Mouse (Mus musculus): ENCODE results near the gene Eno3. TPM values are rescaled to one million over a fixed set of nuclear protein-coding genes. Genes with fewer than 3 reads are reported as not detected.

Gene Eno3
- total RNA-seq, 2 experiments from 2014 or later, result 8.1 to 9.3 TPM

DNA sequence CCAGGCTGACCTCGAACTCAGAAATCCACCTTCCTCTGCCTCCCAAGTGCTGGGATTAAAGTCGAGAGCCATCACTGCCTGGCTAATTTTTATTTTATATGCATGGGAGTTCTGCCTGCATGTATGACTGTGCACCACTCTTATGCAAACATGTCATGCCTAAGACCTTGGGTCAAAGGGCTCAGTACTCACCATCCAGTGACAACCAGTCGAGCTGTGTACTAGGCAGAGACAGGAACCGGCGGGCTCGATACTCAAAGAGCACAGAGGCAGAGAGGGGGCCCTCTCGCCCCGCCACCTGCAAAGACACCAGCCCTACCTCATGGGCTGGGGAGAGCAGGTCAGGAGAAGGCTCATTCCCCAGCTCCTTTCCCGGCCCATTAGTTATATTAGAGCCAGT lies 21.1 kb downstream of the Eno3 start:
- DNase-seq, result no peak
- intact Hi-C loops (cut with DNase I), result no loop called here

GRCm38 (mm10) chr11:70678576-70678975 lies 21.6 kb downstream of the Eno3 start:
- intact Hi-C loops (cut with DNase I), result no loop called here

DNA sequence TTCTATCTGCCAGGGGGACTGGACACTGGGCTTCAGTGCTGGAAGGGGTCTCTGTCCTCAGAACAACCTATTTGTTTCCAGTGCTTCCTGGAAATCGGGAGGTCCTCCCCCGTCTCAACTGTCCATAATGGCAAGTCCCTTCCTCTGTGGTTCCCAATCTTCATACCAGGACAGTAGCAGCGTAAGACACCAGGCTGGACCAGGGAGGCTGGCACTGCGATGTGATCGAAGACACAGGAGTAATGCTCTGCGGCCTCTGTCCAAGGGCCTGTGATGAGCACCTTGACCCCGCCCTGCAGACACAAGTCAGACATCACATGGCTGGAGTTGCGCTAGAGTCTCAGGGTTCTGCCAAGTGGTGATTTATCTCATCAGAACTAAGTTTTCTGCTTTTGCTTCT lies 22.4 kb downstream of the Eno3 start:
- DNase-seq, result no peak
- intact Hi-C loops (cut with DNase I), result no loop called here

More at GRCm38 (mm10) chr11:70678576-70678975, 21.6 kb downstream of the Eno3 start:
- no peak for DNase-seq

DNA sequence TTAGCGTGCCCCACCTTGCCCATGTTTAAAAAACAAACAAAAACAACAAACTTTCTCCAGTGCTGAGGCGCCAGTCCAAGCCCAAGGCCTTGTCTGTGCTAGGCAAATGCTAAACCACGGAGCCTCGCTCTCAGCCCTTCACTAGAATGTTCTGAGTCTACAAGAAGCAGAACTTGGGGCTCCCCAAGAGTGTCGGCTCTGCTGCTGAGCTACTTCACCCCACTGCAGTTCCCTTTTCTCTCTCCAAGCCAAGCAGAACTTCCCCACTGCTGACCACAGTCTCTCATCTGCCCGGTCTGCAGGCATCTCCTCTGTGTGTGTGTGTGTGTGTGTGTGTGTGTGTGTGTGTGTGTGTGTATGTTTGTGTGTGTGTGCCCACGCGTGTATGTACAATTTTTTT lies 22.9 kb downstream of the Eno3 start:
- DNase-seq, result no peak
- intact Hi-C loops (cut with DNase I), result no loop called here

- no peak for DNase-seq
- intact Hi-C loops (cut with DNase I), result no loop called here
These were observed 24.2 kb downstream of the Eno3 start for GRCm38 (mm10) chr11:70681170-70681569.

DNA sequence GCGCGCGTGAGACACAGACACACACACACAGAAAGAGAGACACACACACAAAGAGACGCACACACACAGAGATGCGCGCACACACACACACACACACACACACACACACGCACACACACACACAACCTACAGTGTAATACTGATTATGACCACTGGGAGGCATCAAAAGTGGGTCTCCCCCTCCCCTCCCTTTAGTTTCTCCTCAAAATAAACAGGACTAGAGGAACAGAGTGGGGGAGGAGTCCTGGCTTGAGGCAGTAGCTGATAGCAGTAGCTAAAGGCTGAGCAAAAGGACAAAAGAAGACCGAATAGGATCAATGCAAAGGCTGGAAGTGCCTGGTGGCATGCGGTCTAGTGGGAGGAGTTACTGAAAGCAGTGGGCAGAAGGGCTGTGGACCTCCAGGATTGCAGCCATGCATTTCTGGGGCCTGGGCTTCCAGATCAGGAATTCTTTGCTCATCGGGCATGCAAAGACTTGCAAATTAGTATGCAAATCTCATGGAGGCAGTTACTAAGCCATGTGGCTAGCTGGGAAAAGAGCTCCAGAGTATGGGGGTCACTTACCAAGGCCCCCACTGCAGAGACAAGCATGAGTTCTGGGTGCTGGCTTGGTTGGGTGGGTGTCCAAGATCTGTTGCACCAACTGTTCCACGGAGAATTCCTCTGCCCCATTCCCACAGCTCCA lies 25.0 kb downstream of the Eno3 start:
- DNase-seq, result peak; percentile 47
- intact Hi-C loops (cut with DNase I), result no loop called here

DNA sequence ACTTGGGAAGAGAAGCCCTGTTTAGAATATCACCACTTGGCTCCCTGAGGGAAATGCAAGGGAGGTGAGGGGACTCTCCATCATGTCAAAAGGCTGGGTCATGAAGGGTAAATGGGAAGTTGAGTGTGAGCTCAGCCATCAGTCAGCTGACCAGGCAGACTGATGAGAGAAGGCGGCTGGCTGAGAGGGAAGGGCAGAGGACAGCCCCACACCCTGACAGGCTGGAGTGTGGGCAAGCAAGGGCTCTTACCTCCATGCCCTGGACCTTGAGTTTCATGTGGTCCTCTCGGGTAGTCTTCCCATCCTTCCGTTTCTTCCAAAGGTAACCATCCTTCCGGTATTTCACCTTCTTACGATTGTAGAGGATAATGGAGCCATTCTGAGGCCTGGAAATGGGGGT lies 26.6 kb downstream of the Eno3 start:
- intact Hi-C loops (cut with DNase I), result no loop called here
- no peak for DNase-seq

DNA sequence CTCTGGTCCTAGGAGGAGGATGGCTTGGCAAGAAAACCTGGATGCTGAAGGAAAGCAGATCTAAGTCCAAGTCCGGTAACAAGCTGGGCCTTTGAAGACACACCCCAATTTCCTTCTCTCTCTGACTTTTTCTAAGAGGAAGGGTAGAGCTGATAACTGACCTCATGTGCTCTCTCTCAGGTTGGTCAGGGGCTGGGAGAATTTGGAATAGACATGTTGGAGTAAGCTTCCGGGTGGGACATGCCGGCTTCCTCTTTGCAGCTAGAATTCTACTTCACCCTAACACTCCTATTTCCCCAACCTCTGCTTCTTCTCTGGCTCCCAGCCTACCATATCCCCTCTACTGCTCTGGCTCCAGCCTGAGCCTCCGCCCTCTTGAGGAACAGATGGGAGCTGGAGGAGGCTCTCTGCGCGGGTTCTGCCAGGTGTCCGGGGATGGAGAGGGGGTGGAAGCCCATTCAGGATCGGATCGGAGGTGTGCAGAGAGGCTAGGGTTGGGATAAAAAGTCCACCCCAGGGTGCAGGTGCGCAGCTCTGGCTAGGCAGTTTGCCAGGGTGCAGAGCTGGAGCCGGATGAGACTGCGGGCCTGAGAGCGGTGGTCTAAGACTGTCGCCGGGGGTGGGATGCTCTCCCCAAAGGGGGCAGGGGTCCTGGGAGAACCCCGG lies 30.0 kb downstream of the Eno3 start:
- peak; percentile 64 for DNase-seq
- intact Hi-C loops (cut with DNase I), result no loop called here

- DNase-seq, result peak; percentile 88
- intact Hi-C loops (cut with DNase I), result no loop called here
These were observed 30.7 kb downstream of the Eno3 start, which contains the start of gene Camta2 for GRCm38 (mm10) chr11:70687601-70688199. Gene Camta2 (minus strand): TSS chr11:70688105.

GRCm38 (mm10) chr11:70688372-70688771 lies 31.4 kb downstream of the Eno3 start:
- DNase-seq, result no peak

GRCm38 (mm10) chr11:70689578-70689977 lies 32.6 kb downstream of the Eno3 start:
- no peak for DNase-seq
- intact Hi-C loops (cut with DNase I), result no loop called here

More at GRCm38 (mm10) chr11:70688372-70688771, 31.4 kb downstream of the Eno3 start:
- intact Hi-C loops (cut with DNase I), result no loop called here

- intact Hi-C loops (cut with DNase I), result no loop called here
- DNase-seq, result no peak
These were observed 36.5 kb downstream of the Eno3 start for GRCm38 (mm10) chr11:70693504-70693903.

DNA sequence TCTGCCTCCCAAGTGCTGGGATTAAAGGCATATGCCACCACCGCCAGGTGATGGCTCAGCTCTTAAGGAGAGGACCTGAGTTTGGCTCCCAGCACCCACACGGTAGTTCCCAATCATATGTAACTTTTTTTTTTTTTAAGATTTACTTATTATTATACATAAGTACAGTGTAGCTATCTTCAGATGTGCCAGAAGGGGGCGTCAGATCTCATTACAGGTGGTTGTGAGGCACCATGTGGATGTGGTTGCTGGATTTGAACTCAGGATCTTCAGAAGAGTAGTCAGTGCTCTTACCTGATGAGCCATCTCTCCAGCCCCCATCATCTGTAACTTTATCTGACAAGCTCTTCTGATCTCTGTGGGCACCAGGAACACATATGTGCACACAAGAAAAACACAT lies 40.4 kb downstream of the Eno3 start:
- no peak for DNase-seq
- intact Hi-C loops (cut with DNase I), result no loop called here

GRCm38 (mm10) chr11:70699051-70699450 lies 42.0 kb downstream of the Eno3 start:
- no peak for DNase-seq
- intact Hi-C loops (cut with DNase I), result no loop called here

DNA sequence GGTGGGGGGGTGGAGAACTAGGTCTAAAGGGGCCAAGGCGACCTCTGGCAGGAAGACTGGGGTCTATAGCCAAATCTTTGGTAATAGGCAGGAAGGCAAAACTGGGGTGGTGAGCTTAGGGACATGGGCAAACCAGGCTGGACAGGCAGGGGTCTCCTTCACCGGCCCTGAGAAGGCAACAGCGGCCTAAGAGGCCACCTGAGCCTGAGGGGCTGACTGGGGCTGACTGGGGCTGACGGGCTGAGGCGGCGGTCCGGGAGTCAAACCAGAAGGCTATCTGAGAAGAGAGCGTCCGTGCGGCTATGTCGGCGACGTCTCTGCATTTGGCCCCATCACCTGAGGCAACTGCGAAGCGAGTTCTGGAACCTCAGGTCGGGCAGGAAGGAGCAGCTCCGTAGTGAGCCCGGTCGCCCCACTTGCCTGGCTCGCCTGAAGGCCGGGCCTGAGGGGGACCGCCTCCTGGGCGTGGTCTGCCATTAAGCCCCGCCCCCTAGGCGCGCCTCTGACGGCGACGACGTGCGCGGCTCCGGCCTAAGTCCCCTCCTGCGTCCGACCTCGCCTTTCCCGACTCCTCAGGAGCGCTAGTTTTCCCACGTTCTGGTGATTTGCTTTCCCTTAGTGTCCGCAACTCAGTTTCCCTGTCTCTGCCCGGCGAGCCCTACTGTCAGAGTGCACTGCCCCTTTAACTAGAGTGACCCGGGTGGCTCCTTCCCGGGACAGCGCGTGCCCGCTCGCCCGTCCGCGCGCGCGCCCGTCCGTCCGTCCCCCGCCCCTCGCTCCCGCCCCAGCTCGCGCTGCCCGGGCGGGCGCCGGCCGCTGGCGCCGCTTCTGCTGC lies 42.9 kb downstream of the Eno3 start, which contains the start of the genes Inca1 and Kif1c:
Gene Inca1, minus strand, starts transcription at position 434 of the 835 bp plus-strand sequence.
Gene Kif1c, plus strand, starts transcription at position 827 of the 835 bp plus-strand sequence.
- intact Hi-C loops (cut with DNase I), result no loop called here
- DNase-seq, result peak; percentile 95

DNA sequence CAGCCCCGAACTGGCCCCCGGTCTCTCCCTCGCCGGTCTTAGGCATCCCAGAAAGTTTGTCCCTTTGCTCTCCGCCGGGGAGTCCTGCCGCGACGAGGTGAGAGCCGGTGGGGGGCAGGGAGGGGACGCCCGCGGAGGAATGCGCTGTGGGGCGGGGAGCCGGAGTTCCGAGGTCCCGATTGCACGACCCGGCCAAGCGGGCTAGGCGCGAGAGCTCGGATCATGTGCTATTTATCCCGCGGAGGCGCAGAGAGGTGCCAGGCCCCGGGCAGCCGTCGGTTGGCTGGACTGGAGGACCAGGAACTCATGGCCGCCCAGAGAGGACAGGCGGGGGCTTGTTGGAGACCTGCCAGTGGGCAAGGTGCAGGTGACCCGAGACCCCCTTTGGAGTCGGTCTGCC lies 43.6 kb downstream of the Eno3 start:
- intact Hi-C loops (cut with DNase I), result no loop called here
- peak; percentile 59 for DNase-seq

GRCm38 (mm10) chr11:70701221-70701955 lies 44.4 kb downstream of the Eno3 start:
- intact Hi-C loops (cut with DNase I), result no loop called here
- DNase-seq, result no peak

- intact Hi-C loops (cut with DNase I), result no loop called here
- no peak for DNase-seq
These were observed 45.2 kb downstream of the Eno3 start for GRCm38 (mm10) chr11:70701984-70702733.

DNA sequence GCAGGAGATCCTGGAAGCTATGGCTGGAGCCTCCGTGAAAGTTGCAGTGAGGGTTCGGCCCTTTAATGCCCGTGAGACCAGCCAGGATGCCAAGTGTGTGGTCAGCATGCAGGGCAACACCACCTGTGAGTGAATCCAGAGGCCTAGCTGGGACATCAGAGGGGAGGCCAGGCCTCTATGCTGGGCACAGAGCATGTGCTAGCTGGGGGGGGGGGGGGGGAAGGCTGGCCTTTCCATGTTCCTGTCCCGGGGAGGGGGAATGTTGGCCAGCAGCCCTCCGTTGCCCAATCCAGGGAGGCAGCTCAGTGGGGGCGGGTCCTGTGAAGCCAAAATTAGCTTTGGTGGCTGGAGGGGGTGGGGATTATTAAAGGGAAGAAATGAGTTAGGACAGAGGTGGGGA lies 45.8 kb downstream of the Eno3 start:
- no peak for DNase-seq
- intact Hi-C loops (cut with DNase I), result no loop called here
